Mouse (Mus musculus) G1E (cell line): ENCODE data around the gene Nkiras1. TPM values are rescaled to one million over a fixed set of nuclear protein-coding genes. Genes with fewer than 3 reads are reported as not detected.

ENCODE experiments used
- ATAC-seq: 2 replicates; pipeline ENCODE4 v1.8.0; 2016; ENCODE audit warnings: mild to moderate bottlenecking; ENCODE audit not compliant: insufficient number of reproducible peaks, poor library complexity, low FRiP score, severe bottlenecking; ENCODE audit errors: extremely low read depth
- DNase-seq: peaks from one replicate; pipeline ENCODE4 v3.0.0; 2012; ENCODE audit warnings: low spot score
- H3K27me3 ChIP-seq: 2 replicates; pipeline ENCODE4 v1.6.1; 2012; ENCODE audit warnings: mild to moderate bottlenecking, low read length, inconsistent platforms; ENCODE audit not compliant: insufficient read depth
- H3K36me3 ChIP-seq: replicated peaks from 2 replicates; pipeline ENCODE3; 2012; ENCODE audit warnings: mild to moderate bottlenecking, inconsistent platforms
- H3K4me1 ChIP-seq: 2 replicates; pipeline ENCODE4 v1.6.1; 2012; ENCODE audit warnings: low read depth, low read length, inconsistent platforms, mixed read lengths; ENCODE audit not compliant: insufficient read depth
- H3K4me3 ChIP-seq: 2 replicates; pipeline ENCODE4 v1.5.1; 2012; ENCODE audit warnings: low read depth, mild to moderate bottlenecking, inconsistent platforms, low read length, moderate library complexity, mixed read lengths
- H3K9me3 ChIP-seq: replicated peaks from 2 replicates; pipeline ENCODE4 v1.6.1; 2012; ENCODE audit warnings: inconsistent platforms
- CTCF ChIP-seq: IDR thresholded peaks from 2 replicates; pipeline ENCODE4 v1.5.1; 2012; ENCODE audit warnings: low read depth, low read length, inconsistent platforms, mixed read lengths
- GATA1 ChIP-seq: IDR thresholded peaks from 2 replicates; pipeline ENCODE4 v1.6.1; 2012; ENCODE audit warnings: borderline replicate concordance, low read length, inconsistent platforms, mixed read lengths
- GATA2 ChIP-seq: IDR thresholded peaks from 2 replicates; pipeline ENCODE4 v1.6.1; 2012; ENCODE audit warnings: low read depth, low read length, inconsistent platforms, borderline replicate concordance
- POLR2AphosphoS5 ChIP-seq: IDR thresholded peaks from 2 replicates; pipeline ENCODE4 v1.6.1; 2012; ENCODE audit warnings: low read depth, low read length, inconsistent platforms; ENCODE audit not compliant: insufficient replicate concordance
- TAL1 ChIP-seq: conservative IDR thresholded peaks from 2 replicates; pipeline ENCODE4 v1.6.1; 2012; ENCODE audit warnings: low read depth, low read length, inconsistent platforms, mixed read lengths
- polyA plus RNA-seq: library from polyadenylated mRNA; stranded (reverse); fragments of >175 nt; gene quantifications from 2 replicates; pipeline ENCODE4 v1.2.3, GENCODE M21; 2012
- total RNA-seq, 2 experiments: library from RNA; stranded (forward) in 1 of 2; stranded (reverse) in 1 of 2; fragments of 200-1000 nt in 1 of 2; fragments of >200 nt in 1 of 2; fragmentation: Nextera tagmentation in 1 of 2; gene quantifications; 2 replicates each; pipeline ENCODE4 v1.2.3; 2014 to 2017

The Nkiras1 gene
- total and polyA plus RNA-seq, 3 experiments: 0.94 to 7.3 (median 5.7) TPM

DNA sequence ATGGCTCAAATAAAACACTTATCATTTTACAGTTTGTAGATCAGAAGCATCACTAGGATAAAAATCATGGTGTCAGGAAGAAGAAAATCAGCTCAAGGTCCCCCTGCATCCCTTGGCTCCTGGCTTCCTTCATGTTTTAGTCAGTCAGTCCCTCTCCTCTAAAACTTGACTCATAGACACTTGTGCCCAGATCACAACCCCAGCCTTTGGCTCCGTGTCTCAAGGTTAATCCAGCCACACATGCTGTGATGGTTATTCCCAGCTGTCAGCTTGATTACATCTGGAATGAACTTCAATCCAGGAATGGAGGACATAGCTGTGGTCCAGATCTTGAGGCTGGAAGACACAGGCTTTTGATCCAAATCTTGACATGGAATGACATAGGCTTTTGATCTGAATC lies 3.6 kb downstream of the Nkiras1 start:
- no peak for DNase-seq
- TF ChIP-seq TAL1: no peak
- TF ChIP-seq POLR2AphosphoS5: no peak
- TF ChIP-seq CTCF: no peak
- TF ChIP-seq GATA1: no peak
- TF ChIP-seq GATA2: no peak
- Histone ChIP-seq H3K36me3 (peaks cover 54% of the 10 kb centered on the region), H3K9me3 (no peaks in the 10 kb centered on the region), H3K27me3 (no peaks in the 10 kb centered on the region), H3K4me3 (no peak overlapping the region), H3K4me1 (peaks cover 6% of the 10 kb centered on the region)
- ATAC-seq: no peak

DNA sequence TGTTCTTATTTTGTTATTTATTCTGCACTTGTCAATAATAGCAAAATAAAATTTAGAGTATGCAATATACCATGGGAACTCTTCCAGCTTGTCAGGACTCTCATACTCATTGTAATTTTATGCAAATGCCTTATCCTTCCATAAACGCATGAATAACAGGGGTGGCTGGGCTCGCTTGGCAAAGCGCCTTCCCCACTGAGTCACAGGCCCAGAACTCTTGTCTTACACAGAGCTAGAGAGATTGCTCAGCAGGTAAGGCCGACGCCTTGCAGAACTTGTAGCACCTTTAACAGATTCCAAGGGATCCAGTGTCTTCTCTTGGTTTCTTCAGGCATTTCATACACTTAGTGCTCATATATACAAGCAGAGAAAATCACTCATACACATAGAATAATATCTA lies 9.4 kb downstream of the Nkiras1 start:
- ATAC-seq (no peak), DNase-seq (no peak)
- H3K9me3 ChIP-seq: no peaks in the 10 kb centered on the region
- TF ChIP-seq GATA1 (no peak), CTCF (no peak)
- H3K36me3 ChIP-seq: peaks cover 78% of the 10 kb centered on the region
- no peak overlapping the region for H3K4me3 ChIP-seq
- H3K4me1 ChIP-seq: no peaks in the 10 kb centered on the region
- no peaks in the 10 kb centered on the region for H3K27me3 ChIP-seq

DNA sequence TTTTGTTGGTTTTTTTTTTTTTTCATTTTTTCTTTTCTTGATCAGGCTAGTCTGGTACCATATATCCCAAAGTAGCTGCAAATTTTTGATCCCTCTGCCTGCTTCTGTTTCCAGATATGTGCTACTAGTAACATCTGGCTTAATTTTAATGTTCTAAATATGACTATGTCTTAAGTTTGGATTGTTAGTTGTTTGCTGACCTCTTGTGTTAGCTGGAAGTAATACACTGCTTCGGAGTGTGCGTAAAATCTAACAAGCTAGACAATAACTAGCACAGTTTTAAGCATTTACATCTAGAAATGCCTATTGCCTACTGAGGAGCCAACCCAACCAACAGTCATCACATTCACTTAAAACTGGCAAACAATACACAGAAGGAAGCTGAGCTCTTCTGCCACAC lies 13.6 kb downstream of the Nkiras1 start:
- Histone ChIP-seq H3K4me3 (no peak overlapping the region), H3K27me3 (no peaks in the 10 kb centered on the region), H3K9me3 (no peaks in the 10 kb centered on the region), H3K4me1 (no peaks in the 10 kb centered on the region), H3K36me3 (peaks cover 64% of the 10 kb centered on the region)
- DNase-seq: no peak
- ATAC-seq: peak; percentile 40; the same call in 1 of the 2 replicates
- TF ChIP-seq CTCF: no peak
- TF ChIP-seq GATA1: no peak
- TF ChIP-seq GATA2: no peak
- no peak for TF ChIP-seq TAL1
- no peak for TF ChIP-seq POLR2AphosphoS5

DNA sequence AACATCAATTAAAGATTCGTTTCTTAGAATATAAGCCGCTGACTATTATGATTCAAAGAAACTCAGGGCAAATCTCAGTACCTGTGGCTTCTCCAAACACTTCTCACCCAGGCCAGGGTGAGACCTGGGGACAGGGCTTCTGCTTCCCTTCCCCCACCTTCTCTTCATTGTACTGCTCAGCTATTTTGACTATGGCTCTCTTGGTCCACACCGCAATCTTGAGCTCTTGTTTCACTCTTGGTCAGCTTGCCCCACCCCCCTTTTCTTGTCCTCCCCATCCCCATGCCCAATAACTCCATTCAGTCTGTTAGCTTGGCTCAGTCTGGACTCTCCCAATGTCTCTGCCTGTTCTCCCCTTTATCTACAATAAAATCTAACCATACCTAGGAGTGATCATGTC lies 14.5 kb downstream of the Nkiras1 start:
- ATAC-seq (no peak), DNase-seq (no peak)
- no peak for TF ChIP-seq GATA1
- no peak for TF ChIP-seq POLR2AphosphoS5
- TF ChIP-seq TAL1: no peak
- TF ChIP-seq GATA2: no peak
- Histone ChIP-seq H3K36me3 (peaks cover 63% of the 10 kb centered on the region), H3K4me1 (no peaks in the 10 kb centered on the region), H3K27me3 (no peaks in the 10 kb centered on the region), H3K4me3 (no peak overlapping the region), H3K9me3 (no peaks in the 10 kb centered on the region)

DNA sequence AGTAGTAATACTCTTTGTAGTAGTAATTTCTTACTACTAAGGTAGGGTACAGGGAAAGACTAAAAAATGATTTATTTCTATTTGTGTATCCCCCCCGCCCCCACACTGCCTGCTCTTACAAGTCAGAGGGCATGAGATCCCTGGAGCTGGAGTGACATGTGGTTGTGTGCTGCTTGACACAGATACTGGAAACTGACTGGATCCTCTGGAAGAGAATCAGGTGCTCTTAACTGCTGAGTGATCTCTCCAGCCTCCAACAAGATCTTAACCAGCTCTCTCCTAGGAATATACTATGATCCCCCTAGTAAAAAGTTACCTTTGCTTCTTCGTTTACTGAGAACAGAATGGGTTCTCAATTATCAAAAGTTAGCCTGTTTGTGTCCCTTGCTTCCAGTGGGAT lies 15.5 kb downstream of the Nkiras1 start:
- Histone ChIP-seq H3K27me3 (no peaks in the 10 kb centered on the region), H3K36me3 (peaks cover 67% of the 10 kb centered on the region), H3K9me3 (no peaks in the 10 kb centered on the region), H3K4me1 (no peaks in the 10 kb centered on the region), H3K4me3 (no peak overlapping the region)
- DNase-seq (no peak), ATAC-seq (no peak)
- no peak for TF ChIP-seq GATA2
- no peak for TF ChIP-seq GATA1
- TF ChIP-seq POLR2AphosphoS5: no peak
- no peak for TF ChIP-seq TAL1
- TF ChIP-seq CTCF: no peak

DNA sequence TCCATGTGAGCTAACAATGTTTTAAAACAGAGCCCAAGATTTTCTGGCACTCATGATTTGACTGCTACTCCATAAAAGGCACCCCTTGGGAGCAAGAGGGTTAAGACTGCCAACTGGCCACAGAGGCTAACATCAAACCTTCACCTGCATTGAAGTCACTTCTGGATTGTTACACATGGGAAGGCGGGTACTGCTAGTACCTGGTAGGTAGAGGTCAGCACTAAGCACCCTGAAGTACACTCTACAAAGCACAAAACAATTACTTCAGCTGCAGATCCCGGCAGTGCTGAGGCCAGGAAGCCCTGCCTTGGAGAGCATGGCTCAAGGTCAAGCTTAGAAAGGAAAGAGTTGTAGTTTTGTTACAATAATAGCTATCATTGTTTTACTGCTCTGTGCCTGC lies 16.5 kb downstream of the Nkiras1 start:
- no peak for ATAC-seq
- no peak for DNase-seq
- Histone ChIP-seq H3K4me1 (no peaks in the 10 kb centered on the region), H3K9me3 (no peaks in the 10 kb centered on the region), H3K27me3 (no peaks in the 10 kb centered on the region), H3K4me3 (no peak overlapping the region), H3K36me3 (peaks cover 61% of the 10 kb centered on the region)
- no peak for TF ChIP-seq TAL1
- no peak for TF ChIP-seq GATA2
- TF ChIP-seq POLR2AphosphoS5: no peak
- TF ChIP-seq CTCF: no peak
- TF ChIP-seq GATA1: no peak

DNA sequence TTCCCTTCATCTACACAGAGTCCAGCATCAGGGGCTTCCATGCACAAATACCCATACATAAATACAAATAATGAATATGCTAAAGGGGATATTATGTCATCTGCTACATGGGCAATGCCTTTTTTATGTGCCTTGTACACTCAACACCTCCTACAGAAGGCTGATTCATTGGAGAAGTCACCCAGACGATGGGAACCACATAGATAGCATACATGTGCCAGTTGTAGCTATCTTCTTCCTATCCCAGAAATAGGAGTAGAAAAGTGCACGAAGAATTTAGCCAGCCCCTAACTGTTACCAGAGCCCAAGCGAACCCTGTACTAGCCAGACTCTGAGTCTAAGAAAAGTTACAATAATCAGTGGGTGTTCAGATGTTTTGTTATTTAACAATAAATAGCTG lies 21.2 kb downstream of the Nkiras1 start:
- Histone ChIP-seq H3K27me3 (no peaks in the 10 kb centered on the region), H3K9me3 (no peaks in the 10 kb centered on the region), H3K4me3 (no peak overlapping the region), H3K36me3 (peaks cover 37% of the 10 kb centered on the region), H3K4me1 (no peaks in the 10 kb centered on the region)
- DNase-seq (no peak), ATAC-seq (no peak)
- TF ChIP-seq CTCF: no peak
- no peak for TF ChIP-seq TAL1
- no peak for TF ChIP-seq POLR2AphosphoS5
- no peak for TF ChIP-seq GATA1
- no peak for TF ChIP-seq GATA2
